Mouse (Mus musculus): ENCODE results near the gene Cdc25a.
A peak's percentile ranks its signal among the peaks of the same experiment; 100 is the strongest.

Cdc25a gene

GRCm38 (mm10) chr9:109932756-109933375 is 57.5 kb downstream of the Cdc25a start:
- DNase-seq, result peak; percentile 17

GRCm38 (mm10) chr9:109939401-109939800 is 64.0 kb downstream of the Cdc25a start:
- DNase-seq, result no peak

GRCm38 (mm10) chr9:109942796-109943195 is 67.4 kb downstream of the Cdc25a start:
- DNase-seq, result no peak

Data from kidney, adult 11 months (tissue).